Mouse (Mus musculus) B cell, adult (primary cell): ENCODE measurements around the gene Olfr937. TPM values are rescaled to one million over a fixed set of nuclear protein-coding genes. Genes with fewer than 3 reads are reported as not detected.

Source experiments
- total RNA-seq: library from RNA; stranded (reverse); gene quantifications from 4 replicates; pipeline ENCODE4 v1.2.4, GENCODE M21; 2023; ENCODE audit not compliant: inconsistent age

The Olfr937 gene
- not detected in 4 replicates for total RNA-seq

GRCm38 (mm10) chr9:39064851-39065250 is at the start of gene Olfr937:
TSS of gene Olfr937 (minus strand) at chr9:39064951.

GRCm38 (mm10) chr9:39078787-39079186 is 14.0 kb upstream of the Olfr937 start, which contains the start of gene Olfr938:
TSS of gene Olfr938 (minus strand) at chr9:39078887.

DNA sequence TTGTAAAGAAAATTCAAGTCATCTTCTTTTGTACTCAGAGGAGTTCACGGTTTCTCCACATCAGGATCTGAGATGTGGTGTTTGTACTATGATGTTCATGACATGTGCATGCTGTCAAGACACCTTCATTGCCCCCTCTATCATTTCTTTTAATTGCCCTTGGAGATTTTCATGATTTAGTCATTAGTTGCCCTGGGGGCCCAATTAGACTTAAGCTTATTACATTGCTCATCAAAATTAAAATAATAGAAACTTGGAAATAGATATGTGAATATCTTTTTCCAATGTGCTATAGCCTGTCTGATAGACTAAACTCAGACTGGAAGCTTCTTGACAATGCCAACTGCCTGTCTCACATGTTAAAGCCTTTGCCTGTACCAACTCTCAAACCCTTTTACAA is 41.5 kb downstream of the Olfr937 start, which contains the start of gene Olfr146:
Gene Olfr146 (minus strand): TSS at position 101 of the 400 bp plus-strand sequence.

Other genes starting within 250 kb of the Olfr937 start
- not detected in 4 replicates for gene Olfr923, start 238.4 kb downstream of the Olfr937 start, total RNA-seq
- not detected in 4 replicates for gene Olfr924, start 220.5 kb downstream of the Olfr937 start, total RNA-seq
- gene Olfr26, start 209.9 kb downstream of the Olfr937 start, total RNA-seq, result not detected in 4 replicates
- gene Olfr926, start 187.8 kb downstream of the Olfr937 start, total RNA-seq, result not detected in 4 replicates
- gene Olfr930, start 135.1 kb downstream of the Olfr937 start, total RNA-seq, result not detected in 4 replicates
- not detected in 4 replicates for gene Olfr933, start 92.6 kb downstream of the Olfr937 start, total RNA-seq
- not detected in 4 replicates for gene Olfr934, start 76.6 kb downstream of the Olfr937 start, total RNA-seq
- not detected in 4 replicates for gene Olfr935, start 65.3 kb downstream of the Olfr937 start, total RNA-seq
- not detected in 4 replicates for gene Olfr146, start 41.6 kb downstream of the Olfr937 start, total RNA-seq
- gene Olfr938, start 13.9 kb upstream of the Olfr937 start, total RNA-seq, result not detected in 4 replicates
- not detected in 4 replicates for gene Olfr27, start 63.2 kb upstream of the Olfr937 start, total RNA-seq
- gene Olfr943, start 101.4 kb upstream of the Olfr937 start, total RNA-seq, result not detected in 4 replicates
- gene Olfr944, start 137.0 kb upstream of the Olfr937 start, total RNA-seq, result not detected in 4 replicates
- gene Olfr1537, start 185.0 kb upstream of the Olfr937 start, total RNA-seq, result not detected in 4 replicates
- gene Olfr945, start 211.9 kb upstream of the Olfr937 start, total RNA-seq, result not detected in 4 replicates